Mouse (Mus musculus): ENCODE data around the gene Eri3. TPM values are rescaled to one million over a fixed set of nuclear protein-coding genes. Genes with fewer than 3 reads are reported as not detected.

Eri3 gene
- polyA plus RNA-seq, 1 experiment: 97.2 TPM

DNA sequence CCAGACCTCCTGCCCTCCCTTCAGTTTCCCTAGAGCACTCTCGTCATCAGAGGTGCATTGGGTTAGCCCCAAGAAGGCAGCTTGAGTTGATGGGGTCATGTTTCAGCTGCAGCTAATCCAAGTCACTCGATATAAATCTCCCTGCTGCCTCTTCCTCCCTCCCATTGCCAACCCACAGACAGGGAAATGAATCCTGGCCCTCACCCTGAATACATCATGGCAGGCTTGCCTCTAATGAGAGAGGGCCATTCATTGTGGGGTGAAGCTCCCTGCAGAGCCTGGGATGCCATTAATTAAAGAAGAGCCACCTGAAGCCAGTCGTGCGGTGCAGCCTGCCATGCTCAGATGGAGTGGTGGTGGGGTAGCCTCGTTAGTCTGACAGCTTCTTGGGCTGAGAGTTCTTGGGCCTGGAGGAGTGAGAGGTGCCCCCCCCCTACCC, 51.2 kb downstream of the Eri3 start:
- H3K27me3 ChIP-seq (ENCODE audit: control insufficient read depth, insufficient read depth, insufficient read length): no peaks in the 10 kb centered on the region
- H3K4me3 ChIP-seq: no peak overlapping the region
- H3ac ChIP-seq (ENCODE audit: control insufficient read depth, insufficient read length): no peak overlapping the region
- H3K79me2 ChIP-seq (ENCODE audit: control insufficient read depth, insufficient read depth): no peaks in the 10 kb centered on the region
- TF ChIP-seq TCF3 (IDR thresholded peaks at IDR 0.05; ENCODE audit: insufficient read length, low read depth) (no peak), POLR2A (IDR thresholded peaks at IDR 0.05; ENCODE audit: insufficient read length, low read depth) (no peak), CEBPB (IDR thresholded peaks at IDR 0.05; ENCODE audit: insufficient read depth, poor library complexity, severe bottlenecking) (no peak), E2F4 (IDR thresholded peaks at IDR 0.05; ENCODE audit: insufficient read depth) (no peak), MAX (IDR thresholded peaks at IDR 0.05; ENCODE audit: low read depth) (no peak), USF1 (IDR thresholded peaks at IDR 0.05; ENCODE audit: low read depth) (no peak)
- peaks cover 15% of the 10 kb centered on the region for H3K36me3 ChIP-seq (ENCODE audit: control insufficient read depth, insufficient read depth)
- H3K4me2 ChIP-seq (ENCODE audit: low read depth): no peak overlapping the region

- H3K79me2 ChIP-seq (ENCODE audit: control insufficient read depth, insufficient read depth): no peaks in the 10 kb centered on the region
- no peak overlapping the region for H3ac ChIP-seq (ENCODE audit: control insufficient read depth, insufficient read length)
- TF ChIP-seq SRF (IDR thresholded peaks at IDR 0.05; ENCODE audit: control insufficient read depth, insufficient read length, low read depth) (no peak), POLR2A (IDR thresholded peaks at IDR 0.05; ENCODE audit: insufficient read length, low read depth) (no peak), REST (IDR thresholded peaks at IDR 0.05; ENCODE audit: insufficient read depth, insufficient read length) (no peak), MYOG (IDR thresholded peaks at IDR 0.05; ENCODE audit: control insufficient read depth in 1 of 3, insufficient read depth in 1 of 3, insufficient read length in 2 of 3, low read depth in 2 of 3) (no peak), E2F4 (IDR thresholded peaks at IDR 0.05; ENCODE audit: insufficient read depth) (no peak), MYOD1 (IDR thresholded peaks at IDR 0.05; ENCODE audit: control insufficient read depth in 1 of 3, insufficient read length in 2 of 3, low read depth in 2 of 3) (no peak)
- no peak overlapping the region for H3K4me2 ChIP-seq (ENCODE audit: low read depth)
- H3K27me3 ChIP-seq (ENCODE audit: control insufficient read depth, insufficient read depth, insufficient read length): no peaks in the 10 kb centered on the region
- no peak overlapping the region for H3K4me3 ChIP-seq
- H3K36me3 ChIP-seq (ENCODE audit: control insufficient read depth, insufficient read depth): peaks cover 10% of the 10 kb centered on the region
Measured at GRCm38 (mm10) chr4:117605099-117605953, 55.2 kb downstream of the Eri3 start.

- Histone ChIP-seq H3ac (ENCODE audit: control insufficient read depth, insufficient read length) (no peak overlapping the region), H3K27me3 (ENCODE audit: control insufficient read depth, insufficient read depth, insufficient read length) (no peaks in the 10 kb centered on the region), H3K36me3 (ENCODE audit: control insufficient read depth, insufficient read depth) (peaks cover 10% of the 10 kb centered on the region), H3K4me2 (ENCODE audit: low read depth) (no peak overlapping the region), H3K4me3 (no peak overlapping the region), H3K79me2 (ENCODE audit: control insufficient read depth, insufficient read depth) (no peaks in the 10 kb centered on the region)
- TF ChIP-seq REST (IDR thresholded peaks at IDR 0.05; ENCODE audit: insufficient read depth, insufficient read length) (no peak), POLR2AphosphoS2 (IDR thresholded peaks at IDR 0.05; ENCODE audit: insufficient read length, low read depth) (no peak), MYOD1 (IDR thresholded peaks at IDR 0.05; ENCODE audit: control insufficient read depth in 1 of 3, insufficient read length in 2 of 3, low read depth in 2 of 3) (no peak), E2F4 (IDR thresholded peaks at IDR 0.05; ENCODE audit: insufficient read depth) (no peak), USF1 (IDR thresholded peaks at IDR 0.05; ENCODE audit: low read depth) (no peak), SRF (IDR thresholded peaks at IDR 0.05; ENCODE audit: control insufficient read depth, insufficient read length, low read depth) (no peak), CEBPB (IDR thresholded peaks at IDR 0.05; ENCODE audit: insufficient read depth, poor library complexity, severe bottlenecking) (no peak), MAX (IDR thresholded peaks at IDR 0.05; ENCODE audit: low read depth) (no peak), MYOG (IDR thresholded peaks at IDR 0.05; ENCODE audit: control insufficient read depth in 1 of 3, insufficient read depth in 1 of 3, insufficient read length in 2 of 3, low read depth in 2 of 3) (no peak), TCF12 (IDR thresholded peaks at IDR 0.05; ENCODE audit: insufficient read depth, poor library complexity, severe bottlenecking) (no peak), POLR2A (IDR thresholded peaks at IDR 0.05; ENCODE audit: insufficient read length, low read depth) (no peak), TCF3 (IDR thresholded peaks at IDR 0.05; ENCODE audit: insufficient read length, low read depth) (no peak)
Measured at GRCm38 (mm10) chr4:117605954-117606227, 55.7 kb downstream of the Eri3 start.

- H3K36me3 ChIP-seq (ENCODE audit: control insufficient read depth, insufficient read depth): peaks cover 14% of the 10 kb centered on the region
- no peak overlapping the region for H3ac ChIP-seq (ENCODE audit: control insufficient read depth, insufficient read length)
- no peaks in the 10 kb centered on the region for H3K79me2 ChIP-seq (ENCODE audit: control insufficient read depth, insufficient read depth)
- TF ChIP-seq MYOD1 (IDR thresholded peaks at IDR 0.05; ENCODE audit: control insufficient read depth in 1 of 3, insufficient read length in 2 of 3, low read depth in 2 of 3): no peak
- TF ChIP-seq MAX (IDR thresholded peaks at IDR 0.05; ENCODE audit: low read depth): no peak
- no peak for TF ChIP-seq USF1 (IDR thresholded peaks at IDR 0.05; ENCODE audit: low read depth)
- TF ChIP-seq CEBPB (IDR thresholded peaks at IDR 0.05; ENCODE audit: insufficient read depth, poor library complexity, severe bottlenecking): no peak
- no peak for TF ChIP-seq TCF12 (IDR thresholded peaks at IDR 0.05; ENCODE audit: insufficient read depth, poor library complexity, severe bottlenecking)
- TF ChIP-seq TCF3 (IDR thresholded peaks at IDR 0.05; ENCODE audit: insufficient read length, low read depth): no peak
- no peak for TF ChIP-seq POLR2AphosphoS2 (IDR thresholded peaks at IDR 0.05; ENCODE audit: insufficient read length, low read depth)
- TF ChIP-seq POLR2A (IDR thresholded peaks at IDR 0.05; ENCODE audit: insufficient read length, low read depth): no peak
- TF ChIP-seq MYOG (IDR thresholded peaks at IDR 0.05; ENCODE audit: control insufficient read depth in 1 of 3, insufficient read depth in 1 of 3, insufficient read length in 2 of 3, low read depth in 2 of 3): no peak
- no peak for TF ChIP-seq SRF (IDR thresholded peaks at IDR 0.05; ENCODE audit: control insufficient read depth, insufficient read length, low read depth)
- TF ChIP-seq E2F4 (IDR thresholded peaks at IDR 0.05; ENCODE audit: insufficient read depth): no peak
- no peak for TF ChIP-seq REST (IDR thresholded peaks at IDR 0.05; ENCODE audit: insufficient read depth, insufficient read length)
- no peak overlapping the region for H3K4me2 ChIP-seq (ENCODE audit: low read depth)
- H3K27me3 ChIP-seq (ENCODE audit: control insufficient read depth, insufficient read depth, insufficient read length): no peaks in the 10 kb centered on the region
- H3K4me3 ChIP-seq: no peak overlapping the region
Measured at GRCm38 (mm10) chr4:117606831-117607610, 56.9 kb downstream of the Eri3 start.

All from myocyte (in vitro differentiated cells).